Mouse (Mus musculus) E14TG2a.4 (cell line): ENCODE measurements around the gene Gm8126.
"Not testable (repeated sequence)": the region's sequence is repeated elsewhere in the genome, so short reads cannot be mapped to it uniquely, and the experiment has no call there.

ENCODE experiments used
- CTCF ChIP-seq: conservative IDR thresholded peaks from 2 replicates; pipeline ENCODE4 v1.5.1; 2014; ENCODE audit warnings: low read length
- NANOG ChIP-seq: IDR thresholded peaks from 2 replicates; pipeline ENCODE4 v1.6.1; 2014; ENCODE audit warnings: borderline replicate concordance, low read length, mixed read lengths
- POU5F1 ChIP-seq: IDR thresholded peaks from 2 replicates; pipeline ENCODE4 v1.6.1; 2014; ENCODE audit warnings: low read length, borderline replicate concordance

DNA sequence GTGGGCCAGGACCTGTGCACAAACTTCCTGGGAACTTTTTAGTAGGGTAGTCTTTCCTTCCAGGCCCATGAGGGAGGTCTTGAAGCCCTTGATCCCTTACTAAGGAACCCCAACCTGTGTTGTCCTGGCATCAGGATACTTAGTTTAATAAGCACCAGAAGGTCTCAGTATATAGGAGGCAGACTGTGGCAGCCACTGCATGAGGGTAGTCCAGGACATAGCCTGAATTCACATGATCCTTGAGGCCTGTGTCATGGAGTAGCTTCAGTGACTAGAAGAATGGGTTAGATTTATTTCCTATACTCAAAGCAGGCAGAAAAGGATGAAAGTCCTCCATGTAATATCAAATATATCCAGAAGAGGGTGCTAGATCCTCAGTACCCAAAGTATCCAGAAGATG is 20.7 kb upstream of the Gm8126 start:
- TF ChIP-seq CTCF, POU5F1, NANOG: not testable (repeated sequence)
